Mouse (Mus musculus) erythroblast, embryonic 14.5 days (primary cell): ENCODE measurements around the gene Gm4981. TPM values are rescaled to one million over a fixed set of nuclear protein-coding genes. Genes with fewer than 3 reads are reported as not detected.

ENCODE experiments used
- H3K27me3 ChIP-seq: 2 replicates; pipeline ENCODE4 v1.6.1; 2012; ENCODE audit warnings: inconsistent platforms; ENCODE audit not compliant: control insufficient read depth
- H3K36me3 ChIP-seq: 2 replicates; pipeline ENCODE4 v1.6.1; 2012; ENCODE audit warnings: mild to moderate bottlenecking, inconsistent platforms; ENCODE audit not compliant: control insufficient read depth
- H3K4me1 ChIP-seq: 2 replicates; pipeline ENCODE4 v1.6.1; 2012; ENCODE audit warnings: inconsistent platforms; ENCODE audit not compliant: control insufficient read depth
- H3K4me3 ChIP-seq: replicated peaks from 2 replicates; pipeline ENCODE3; 2012; ENCODE audit warnings: moderate library complexity, mild to moderate bottlenecking, inconsistent platforms
- H3K9me3 ChIP-seq: 2 replicates; pipeline ENCODE4 v1.6.1; 2012; ENCODE audit warnings: low read length, inconsistent platforms, mixed read lengths; ENCODE audit not compliant: control insufficient read depth
- GATA1 ChIP-seq: IDR thresholded peaks from 2 replicates; pipeline ENCODE4 v1.6.1; 2012; ENCODE audit warnings: low read length, inconsistent platforms, mixed read lengths
- TAL1 ChIP-seq: IDR thresholded peaks from 3 replicates; pipeline ENCODE4 v1.6.1; 2012; ENCODE audit warnings: low read length, inconsistent platforms, mixed read lengths
- polyA plus RNA-seq: library from polyadenylated mRNA; stranded (reverse); fragments of >175 nt; gene quantifications from 2 replicates; pipeline ENCODE4 v1.2.3, GENCODE M21; 2012

Gene Gm4981
- polyA plus RNA-seq, 1 experiment: not detected

- Histone ChIP-seq H3K27me3 (no peaks in the 10 kb centered on the region), H3K36me3 (no peaks in the 10 kb centered on the region), H3K4me3 (no peak overlapping the region), H3K4me1 (no peaks in the 10 kb centered on the region), H3K9me3 (peaks cover 5% of the 10 kb centered on the region; the same call in 1 of the 2 replicates)
- no peak for TF ChIP-seq GATA1
- TF ChIP-seq TAL1: no peak
Measured at GRCm38 (mm10) chr10:58220726-58221125, 15.8 kb downstream of the Gm4981 start.

GRCm38 (mm10) chr10:58217366-58217765 is 19.1 kb downstream of the Gm4981 start:
- Histone ChIP-seq H3K36me3 (no peaks in the 10 kb centered on the region), H3K4me1 (no peaks in the 10 kb centered on the region), H3K9me3 (peaks cover 5% of the 10 kb centered on the region; the same call in 1 of the 2 replicates), H3K27me3 (no peaks in the 10 kb centered on the region), H3K4me3 (no peak overlapping the region)
- no peak for TF ChIP-seq GATA1
- no peak for TF ChIP-seq TAL1

GRCm38 (mm10) chr10:58215353-58215752 is 21.1 kb downstream of the Gm4981 start:
- TF ChIP-seq GATA1 (no peak), TAL1 (no peak)
- peaks cover 2% of the 10 kb centered on the region; the same call in 1 of the 2 replicates for H3K9me3 ChIP-seq
- H3K36me3 ChIP-seq: no peaks in the 10 kb centered on the region
- H3K27me3 ChIP-seq: no peaks in the 10 kb centered on the region
- H3K4me3 ChIP-seq: no peak overlapping the region
- H3K4me1 ChIP-seq: no peaks in the 10 kb centered on the region

- H3K9me3 ChIP-seq: peaks cover 4% of the 10 kb centered on the region; the same call in 1 of the 2 replicates
- no peaks in the 10 kb centered on the region for H3K4me1 ChIP-seq
- no peaks in the 10 kb centered on the region for H3K36me3 ChIP-seq
- H3K27me3 ChIP-seq: no peaks in the 10 kb centered on the region
- no peak overlapping the region for H3K4me3 ChIP-seq
- no peak for TF ChIP-seq GATA1
- no peak for TF ChIP-seq TAL1
Measured at GRCm38 (mm10) chr10:58214934-58215333, 21.6 kb downstream of the Gm4981 start.

- Histone ChIP-seq H3K4me3 (no peak overlapping the region), H3K4me1 (no peaks in the 10 kb centered on the region), H3K27me3 (no peaks in the 10 kb centered on the region), H3K36me3 (no peaks in the 10 kb centered on the region), H3K9me3 (peaks cover 4% of the 10 kb centered on the region; the same call in 1 of the 2 replicates)
- TF ChIP-seq GATA1 (no peak), TAL1 (no peak)
Measured at GRCm38 (mm10) chr10:58214497-58214896, 22.0 kb downstream of the Gm4981 start.

GRCm38 (mm10) chr10:58212230-58212629 is 24.3 kb downstream of the Gm4981 start:
- Histone ChIP-seq H3K4me1 (no peaks in the 10 kb centered on the region), H3K4me3 (no peak overlapping the region), H3K27me3 (no peaks in the 10 kb centered on the region), H3K9me3 (peaks cover 3% of the 10 kb centered on the region; the same call in 1 of the 2 replicates), H3K36me3 (no peaks in the 10 kb centered on the region)
- no peak for TF ChIP-seq GATA1
- TF ChIP-seq TAL1: no peak

GRCm38 (mm10) chr10:58211213-58211612 is 25.3 kb downstream of the Gm4981 start:
- no peak for TF ChIP-seq TAL1
- TF ChIP-seq GATA1: no peak

GRCm38 (mm10) chr10:58210514-58210913 is 26.0 kb downstream of the Gm4981 start:
- Histone ChIP-seq H3K9me3 (peaks cover 6% of the 10 kb centered on the region), H3K27me3 (no peaks in the 10 kb centered on the region), H3K36me3 (no peaks in the 10 kb centered on the region), H3K4me1 (no peaks in the 10 kb centered on the region), H3K4me3 (no peak overlapping the region)
- TF ChIP-seq TAL1: no peak
- no peak for TF ChIP-seq GATA1

More at GRCm38 (mm10) chr10:58211213-58211612, 25.3 kb downstream of the Gm4981 start:
- Histone ChIP-seq H3K27me3 (no peaks in the 10 kb centered on the region), H3K36me3 (no peaks in the 10 kb centered on the region), H3K4me1 (no peaks in the 10 kb centered on the region), H3K4me3 (no peak overlapping the region), H3K9me3 (peaks cover 4% of the 10 kb centered on the region)

GRCm38 (mm10) chr10:58209710-58210467 is 26.6 kb downstream of the Gm4981 start:
- TF ChIP-seq TAL1 (no peak), GATA1 (no peak)
- Histone ChIP-seq H3K36me3 (no peaks in the 10 kb centered on the region), H3K9me3 (peaks cover 6% of the 10 kb centered on the region), H3K27me3 (no peaks in the 10 kb centered on the region), H3K4me3 (no peak overlapping the region), H3K4me1 (no peaks in the 10 kb centered on the region)

- H3K9me3 ChIP-seq: peaks cover 6% of the 10 kb centered on the region
- H3K4me1 ChIP-seq: no peaks in the 10 kb centered on the region
- TF ChIP-seq TAL1: no peak
- TF ChIP-seq GATA1: no peak; the same call in 1 of the 2 replicates
- no peak overlapping the region for H3K4me3 ChIP-seq
- H3K27me3 ChIP-seq: no peaks in the 10 kb centered on the region
- no peaks in the 10 kb centered on the region for H3K36me3 ChIP-seq
Measured at GRCm38 (mm10) chr10:58206639-58207404, 29.7 kb downstream of the Gm4981 start.
